Mouse (Mus musculus): ENCODE measurements at regions not wholly inside any gene's neighbourhood (a gene's known extent, or its start where the extent isn't known, plus 50 kb on each side); places are given as distances from the start of the nearest gene placed in this dataset.

- no peak for DNase-seq (ENCODE audit: low spot score in 2 of 2)
Observed at GRCm38 (mm10) chr5:4597471-4597870, 160.4 kb downstream of the Fzd1 start.

GRCm38 (mm10) chr5:4595010-4595409, 162.8 kb downstream of the Fzd1 start:
- DNase-seq (ENCODE audit: low spot score in 2 of 2): no peak

GRCm38 (mm10) chr5:4594562-4594961, 163.3 kb downstream of the Fzd1 start:
- DNase-seq (ENCODE audit: low spot score in 2 of 2): no peak

- DNase-seq (ENCODE audit: low spot score in 2 of 2): no peak
Observed at GRCm38 (mm10) chr5:4593638-4594381, 164.0 kb downstream of the Fzd1 start.

GRCm38 (mm10) chr5:4591721-4592120, 166.1 kb downstream of the Fzd1 start:
- DNase-seq (ENCODE audit: low spot score in 2 of 2): no peak

GRCm38 (mm10) chr5:4582702-4583475, 174.9 kb downstream of the Fzd1 start:
- no peak for DNase-seq (ENCODE audit: low spot score in 2 of 2)

- no peak for DNase-seq (ENCODE audit: low spot score in 2 of 2)
Observed at GRCm38 (mm10) chr5:4580185-4580839, 177.5 kb downstream of the Fzd1 start.

GRCm38 (mm10) chr5:4578856-4579255, 179.0 kb downstream of the Fzd1 start:
- DNase-seq (ENCODE audit: low spot score in 2 of 2): no peak

- DNase-seq (ENCODE audit: low spot score in 2 of 2): no peak
Observed at GRCm38 (mm10) chr5:4577179-4577578, 180.7 kb downstream of the Fzd1 start.

GRCm38 (mm10) chr5:4563862-4564261, 194.0 kb downstream of the Fzd1 start:
- no peak for DNase-seq (ENCODE audit: low spot score in 2 of 2)

- no peak for DNase-seq (ENCODE audit: low spot score in 2 of 2)
Observed at GRCm38 (mm10) chr5:4561661-4562060, 196.2 kb downstream of the Fzd1 start.

- DNase-seq (ENCODE audit: low spot score in 2 of 2): no peak
Observed at GRCm38 (mm10) chr5:4561139-4561470, 196.7 kb downstream of the Fzd1 start.

GRCm38 (mm10) chr5:4560370-4561138, 197.3 kb downstream of the Fzd1 start:
- no peak for DNase-seq (ENCODE audit: low spot score in 2 of 2)

- DNase-seq (ENCODE audit: low spot score in 2 of 2): no peak
Observed at GRCm38 (mm10) chr5:4554972-4555371, 202.9 kb downstream of the Fzd1 start.

GRCm38 (mm10) chr5:4538572-4538971, 219.3 kb downstream of the Fzd1 start:
- DNase-seq (ENCODE audit: low spot score in 2 of 2): no peak

- no peak for DNase-seq (ENCODE audit: low spot score in 2 of 2)
Observed at GRCm38 (mm10) chr5:4536790-4537189, 221.0 kb downstream of the Fzd1 start.

- no peak for DNase-seq (ENCODE audit: low spot score in 2 of 2)
Observed at GRCm38 (mm10) chr5:4535951-4536350, 221.9 kb downstream of the Fzd1 start.

GRCm38 (mm10) chr5:4534512-4534911, 223.3 kb downstream of the Fzd1 start:
- DNase-seq (ENCODE audit: low spot score in 2 of 2): no peak

- no peak for DNase-seq (ENCODE audit: low spot score in 2 of 2)
Observed at GRCm38 (mm10) chr5:4530236-4531067, 227.4 kb downstream of the Fzd1 start.

- DNase-seq (ENCODE audit: low spot score in 2 of 2): no peak
Observed at GRCm38 (mm10) chr5:4526042-4526815, 231.6 kb downstream of the Fzd1 start.
